Mouse (Mus musculus) c-Kit-negative CD71-positive TER-119-positive erythroid progenitor cells, embryonic 14.5 days (primary cell): ENCODE results near the gene Ebp.
A peak's percentile ranks its signal among the peaks of the same experiment; 100 is the strongest.

ENCODE experiments used
- DNase-seq: peaks from one replicate; pipeline ENCODE4 v3.0.0-alpha.2; 2013; ENCODE audit warnings: low read depth, low spot score

Ebp gene

DNA sequence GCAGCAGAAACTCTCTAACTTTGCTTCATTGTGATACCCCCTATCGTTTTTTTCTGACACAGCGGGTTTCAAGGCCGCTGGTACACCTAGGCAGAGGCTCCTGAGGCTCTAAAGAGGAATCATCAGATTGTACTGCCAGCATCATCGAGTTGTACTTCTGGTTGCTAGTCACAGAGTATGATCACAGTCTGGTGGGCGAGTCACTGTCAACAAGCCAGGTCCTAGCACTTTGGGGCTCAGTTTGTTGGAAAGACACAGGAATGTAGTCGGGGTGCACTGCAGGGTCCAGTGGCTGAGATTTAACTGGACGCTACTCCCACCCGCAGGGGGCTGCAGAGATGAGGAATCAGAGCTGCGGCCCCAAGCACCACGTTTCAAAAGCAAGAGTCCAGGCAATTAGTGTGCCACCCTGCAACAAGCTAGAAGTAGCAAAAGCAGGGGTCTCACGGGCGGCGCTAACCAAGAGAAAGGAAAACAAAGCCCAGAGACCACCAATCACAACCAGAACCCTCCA is 1.1 kb downstream of the Ebp start:
- no peak for DNase-seq

- DNase-seq = no peak
Observed at GRCm38 (mm10) chrX:8182871-8183540, 10.3 kb downstream of the Ebp start.

DNA sequence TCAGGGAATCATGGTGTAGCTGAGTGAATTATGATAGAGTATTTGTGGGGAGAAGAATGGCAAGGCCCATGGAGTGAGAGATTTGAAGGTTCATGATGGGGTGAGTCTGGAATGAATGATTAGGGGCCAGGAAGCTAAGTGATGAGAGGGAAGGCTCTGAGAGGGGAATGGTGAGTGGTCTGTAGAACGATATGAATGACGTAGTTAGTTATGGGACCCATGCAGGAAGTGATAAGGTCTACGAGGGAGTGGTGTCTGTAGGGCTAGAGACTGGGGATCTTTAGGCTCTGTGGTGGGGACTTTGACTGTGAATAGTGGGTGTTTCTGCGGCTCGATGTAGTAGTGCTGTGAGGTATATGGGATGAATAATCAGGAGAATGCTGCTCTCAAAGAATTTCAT is 13.7 kb downstream of the Ebp start:
- no peak for DNase-seq

- no peak for DNase-seq
Observed at GRCm38 (mm10) chrX:8178871-8179270, 14.4 kb downstream of the Ebp start.

DNA sequence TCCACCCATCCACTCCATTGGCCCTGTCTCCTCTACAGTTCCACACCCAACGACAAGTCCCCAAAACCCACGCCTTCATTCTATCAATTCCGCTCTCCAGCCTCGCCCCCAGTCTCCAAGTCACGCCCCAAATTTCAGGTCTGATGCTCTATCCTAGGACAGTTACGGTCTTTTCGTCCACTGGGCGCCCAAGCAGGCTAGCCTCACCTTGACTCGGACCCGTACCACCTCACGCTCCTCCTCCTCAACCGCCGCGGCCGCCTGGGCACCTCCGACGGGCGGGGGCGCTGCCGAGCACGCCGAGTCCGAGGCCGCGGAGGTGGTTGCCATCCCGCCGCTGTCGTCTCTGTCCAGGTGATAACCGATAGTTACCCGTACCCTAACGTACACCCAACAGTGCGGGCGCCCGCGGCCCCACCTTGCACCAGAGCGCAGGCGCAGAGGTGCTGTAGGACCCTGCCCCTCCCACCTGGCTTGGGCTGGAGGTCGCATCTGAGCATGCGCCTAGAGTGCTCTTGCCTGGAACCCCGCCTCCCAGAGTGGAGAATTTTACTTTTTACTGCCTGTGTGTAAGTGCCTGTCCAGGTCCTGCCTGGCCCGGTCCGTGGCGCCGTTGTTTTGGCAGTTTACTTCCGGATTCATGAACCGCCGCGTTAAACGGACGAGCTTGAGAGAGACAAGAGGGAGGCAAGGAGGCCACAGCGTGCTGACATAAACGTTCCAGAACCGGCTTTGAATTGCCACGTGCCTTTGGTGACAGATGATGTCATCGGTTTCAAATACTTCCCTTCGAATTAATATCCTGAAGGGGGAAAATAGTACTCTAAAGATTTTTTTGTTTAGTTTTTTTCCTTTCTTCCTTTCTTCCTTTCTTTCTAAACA is 17.6 kb downstream of the Ebp start, which contains the start of gene Tbc1d25:
Gene Tbc1d25, minus strand, starts transcription at position 678 of the 882 bp plus-strand sequence.
- peak; percentile 72 for DNase-seq

DNA sequence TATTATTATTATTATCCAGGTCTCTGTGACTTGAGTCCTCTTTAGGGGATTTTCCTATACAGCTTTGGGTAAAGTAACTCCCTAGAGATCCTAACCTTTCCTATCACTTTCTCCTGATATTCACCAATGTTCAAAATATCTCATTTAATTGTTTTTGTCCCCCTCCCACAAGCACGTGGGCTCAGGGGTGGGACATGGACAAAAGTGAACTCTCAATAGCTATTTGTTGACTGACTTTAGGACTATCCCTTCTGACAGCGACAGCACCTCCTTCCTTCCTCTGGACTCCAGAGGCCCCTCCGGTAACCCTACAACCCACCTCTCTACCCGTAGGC is 18.2 kb downstream of the Ebp start:
- no peak for DNase-seq

DNA sequence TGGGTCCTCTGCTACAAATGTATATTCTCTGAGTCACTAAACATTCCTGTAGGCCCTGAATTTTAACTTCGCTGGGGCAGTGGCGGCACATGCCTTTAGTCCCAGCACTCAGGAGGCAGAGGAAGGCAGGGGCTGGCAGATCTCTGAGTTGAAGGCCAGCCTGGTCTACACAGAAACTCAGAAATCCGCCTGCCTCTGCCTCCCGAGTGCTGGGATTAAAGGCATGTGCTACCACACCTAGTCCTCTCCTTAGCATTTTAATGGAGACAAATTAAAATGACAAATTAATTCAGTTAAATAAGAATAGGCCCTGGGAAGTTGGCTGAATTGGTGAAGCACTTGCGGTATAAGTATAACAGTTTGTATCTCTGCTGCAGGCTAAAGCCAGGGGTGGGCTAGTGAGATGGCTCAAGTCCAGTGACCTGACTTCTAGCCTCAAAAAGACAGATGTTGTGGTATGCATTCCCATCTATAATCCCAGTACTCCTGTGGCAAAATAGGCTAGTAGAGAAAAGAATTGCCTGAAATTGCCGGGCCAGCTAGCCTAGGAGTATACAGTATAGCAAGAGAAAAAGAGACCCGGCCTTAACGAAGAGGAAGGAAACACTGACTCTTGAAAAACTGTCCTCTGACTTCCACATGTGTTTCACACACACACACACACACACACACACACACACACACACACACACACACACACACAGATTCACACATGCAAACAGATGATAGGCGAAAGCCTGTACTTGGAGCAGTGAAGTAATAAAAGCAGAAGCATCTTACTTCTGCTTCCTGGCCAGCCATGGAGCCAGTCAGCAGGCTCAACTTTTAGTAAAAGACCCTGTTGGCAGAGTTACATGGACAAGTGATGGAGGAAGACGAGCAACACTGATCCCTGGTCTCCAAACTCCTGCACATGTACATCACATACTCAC is 25.3 kb downstream of the Ebp start:
- DNase-seq = no peak

DNA sequence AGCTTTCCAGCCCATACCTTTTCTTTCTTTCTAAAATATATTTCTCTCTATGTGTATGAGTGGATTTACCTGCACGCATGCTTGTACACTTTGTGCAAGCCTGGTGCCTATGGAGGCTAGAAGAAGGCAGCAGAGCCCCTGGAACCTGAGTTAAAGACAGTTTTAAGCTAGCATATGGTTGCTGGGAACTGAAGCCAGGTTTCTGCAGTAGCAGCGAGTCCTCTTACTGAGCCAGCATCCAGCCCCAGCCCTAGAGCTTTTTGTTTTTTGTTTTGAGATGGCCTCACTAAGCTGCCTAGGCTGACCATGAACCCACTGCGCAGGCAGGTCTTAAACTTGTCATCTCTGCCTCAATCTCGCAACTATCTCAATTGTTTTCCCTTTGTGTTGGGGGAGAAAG is 28.8 kb downstream of the Ebp start:
- DNase-seq = no peak

DNA sequence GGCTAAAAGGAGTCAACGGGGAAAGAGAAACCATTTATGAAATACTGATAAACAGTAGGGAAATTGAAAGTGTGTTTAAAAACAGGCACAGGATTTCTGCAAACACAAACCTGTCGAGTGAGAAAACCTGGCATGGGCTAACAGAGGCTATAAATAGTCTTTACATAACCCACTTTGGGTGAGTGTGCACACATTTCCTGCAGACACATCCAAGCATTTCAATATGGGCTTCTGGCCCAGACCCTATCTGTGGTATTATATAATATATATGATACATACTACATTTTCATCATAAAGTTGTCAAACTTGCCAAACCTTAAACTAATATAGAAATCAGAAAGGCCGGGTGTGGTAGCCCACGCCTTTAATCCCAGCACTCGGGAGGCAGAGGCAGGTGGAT is 30.2 kb downstream of the Ebp start:
- no peak for DNase-seq

GRCm38 (mm10) chrX:8145153-8145991 is 47.9 kb downstream of the Ebp start, which contains the start of gene Rbm3:
Rbm3 (minus strand) TSS chrX:8145880.
- peak; percentile 74 for DNase-seq

DNA sequence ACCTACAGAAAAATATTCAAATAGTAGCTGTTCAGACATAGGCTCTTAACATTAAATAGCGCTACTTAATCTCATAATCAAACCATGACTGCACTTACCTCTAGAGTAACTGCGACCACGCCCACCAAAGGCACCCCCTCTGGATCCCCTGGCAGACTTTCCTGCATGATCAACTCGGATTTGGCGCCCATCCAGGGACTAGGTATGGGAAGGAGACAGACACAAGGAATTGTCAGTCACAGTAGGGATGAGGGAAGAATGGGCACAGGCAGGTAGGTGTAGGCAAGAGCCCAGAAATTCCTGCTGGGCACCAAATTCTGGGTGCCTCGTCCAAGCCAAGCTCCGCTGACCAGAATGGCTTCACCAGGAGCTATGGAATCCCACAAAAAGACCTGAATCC is 49.6 kb downstream of the Ebp start:
- DNase-seq = no peak

- DNase-seq = no peak
Observed at GRCm38 (mm10) chrX:8142948-8143347, 50.4 kb downstream of the Ebp start.

- no peak for DNase-seq
Observed at GRCm38 (mm10) chrX:8141058-8141457, 52.3 kb downstream of the Ebp start.

GRCm38 (mm10) chrX:8140446-8140845 is 52.9 kb downstream of the Ebp start:
- no peak for DNase-seq

GRCm38 (mm10) chrX:8139480-8139879 is 53.8 kb downstream of the Ebp start:
- DNase-seq = no peak

DNA sequence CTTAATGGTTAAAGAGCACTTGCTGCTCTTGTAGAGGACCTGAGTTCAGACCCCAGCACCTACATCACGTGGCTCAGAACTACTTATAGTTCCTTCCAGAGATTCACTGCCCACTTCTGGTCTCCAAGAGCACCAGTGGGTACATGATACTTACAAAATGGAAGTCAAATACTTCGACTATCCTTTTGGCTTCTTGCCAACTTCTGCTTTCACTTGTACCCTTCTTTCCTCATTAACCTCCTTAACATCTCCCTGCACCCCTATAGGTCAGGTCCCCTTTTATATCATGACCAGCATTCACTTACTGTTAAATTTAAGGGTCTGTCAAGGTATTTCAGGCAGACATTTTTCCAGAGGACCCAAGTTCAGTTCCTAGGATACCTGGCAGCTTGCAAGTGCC is 57.4 kb downstream of the Ebp start:
- DNase-seq = no peak
